Mouse (Mus musculus) left cerebral cortex, adult 18-20 months (tissue): Measurements from ENCODE around the gene Dusp27. TPM values are rescaled to one million over a fixed set of nuclear protein-coding genes. Genes with fewer than 3 reads are reported as not detected.
A peak's percentile ranks its signal among the peaks of the same experiment; 100 is the strongest.

Source experiments
- DNase-seq, 2 experiments: peaks; one replicate each; pipeline ENCODE4 v3.0.0; 2021 to 2022; ENCODE audit warnings: low spot score in 2 of 2, mixed read lengths in 1 of 2
- long read RNA-seq, 2 experiments: library from polyadenylated mRNA; stranded (forward); transcript quantifications; one replicate each; pipeline ENCODE4 v2.0.0; 2021
- total RNA-seq, 2 experiments: library from RNA; stranded (reverse); gene quantifications; 2 replicates each; pipeline ENCODE4 v1.2.3; 2021

Gene Dusp27
- total RNA-seq = under 1 TPM; 0.28 to 0.30 TPM
- long read RNA-seq, experiment 1 = 0 reads
- long read RNA-seq, experiment 2 = 0 reads

DNA sequence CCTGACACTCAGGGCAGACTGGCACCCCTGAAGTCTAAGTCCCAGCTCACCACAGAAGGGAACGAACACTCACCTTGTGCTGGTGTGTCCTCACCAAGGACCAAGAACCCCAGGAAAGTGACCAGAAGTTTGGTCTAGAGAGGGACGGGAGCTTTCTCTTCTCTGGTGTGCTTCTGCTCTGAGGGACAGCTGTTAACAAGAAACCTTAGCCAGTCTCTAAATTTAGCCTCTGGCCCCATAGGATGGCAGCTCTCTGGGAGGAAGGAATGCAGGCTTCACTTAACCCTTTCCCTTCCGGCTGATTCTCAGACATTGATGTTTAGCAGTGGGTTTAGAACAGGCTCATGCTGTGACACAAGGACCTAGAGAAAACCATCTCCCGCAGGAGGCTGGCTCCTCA lies at the start of gene Dusp27:
Gene Dusp27 (minus strand): TSS at position 204 of the 400 bp plus-strand sequence.
- DNase-seq = no peak

DNA sequence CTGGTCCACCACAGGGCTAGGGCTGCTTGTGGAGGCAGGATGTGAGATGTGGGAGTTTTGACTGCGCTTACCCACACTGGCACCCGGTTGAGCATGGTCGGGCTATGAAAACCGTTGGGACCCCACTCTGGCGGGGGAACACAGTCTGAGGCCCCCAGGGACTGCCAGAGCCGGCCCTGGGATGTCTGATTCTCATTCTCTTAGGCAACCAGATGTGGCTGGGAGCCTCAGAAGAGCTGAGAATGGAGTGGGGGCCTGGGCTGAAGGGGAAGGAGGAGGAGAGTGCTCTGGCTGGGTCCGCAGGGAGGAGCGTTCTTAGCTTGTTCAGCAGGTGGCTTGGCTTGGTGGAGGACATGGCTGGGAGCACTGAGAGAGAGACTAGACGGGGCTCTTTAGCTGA lies 45.9 kb upstream of the Dusp27 start:
- no peak for DNase-seq

DNA sequence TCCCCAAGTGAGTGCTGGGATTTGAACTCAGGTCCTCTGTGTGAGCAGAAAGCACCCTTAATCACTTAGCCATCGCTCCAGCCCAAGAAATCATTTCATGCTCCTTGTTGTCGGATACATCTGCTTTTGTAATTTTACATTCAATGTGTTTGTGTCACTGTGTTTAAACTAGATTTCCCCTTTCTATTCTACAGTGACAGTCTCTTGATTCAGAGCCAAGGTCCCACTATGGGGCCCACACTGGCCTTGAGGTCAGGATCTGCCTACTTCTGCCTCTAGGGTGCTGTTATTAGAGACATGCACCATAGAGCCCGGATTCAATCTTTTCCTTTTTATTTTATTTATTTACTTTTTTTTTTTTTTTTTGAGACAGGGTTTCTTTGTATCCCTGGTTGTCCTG lies 45.3 kb upstream of the Dusp27 start:
- no peak for DNase-seq

DNA sequence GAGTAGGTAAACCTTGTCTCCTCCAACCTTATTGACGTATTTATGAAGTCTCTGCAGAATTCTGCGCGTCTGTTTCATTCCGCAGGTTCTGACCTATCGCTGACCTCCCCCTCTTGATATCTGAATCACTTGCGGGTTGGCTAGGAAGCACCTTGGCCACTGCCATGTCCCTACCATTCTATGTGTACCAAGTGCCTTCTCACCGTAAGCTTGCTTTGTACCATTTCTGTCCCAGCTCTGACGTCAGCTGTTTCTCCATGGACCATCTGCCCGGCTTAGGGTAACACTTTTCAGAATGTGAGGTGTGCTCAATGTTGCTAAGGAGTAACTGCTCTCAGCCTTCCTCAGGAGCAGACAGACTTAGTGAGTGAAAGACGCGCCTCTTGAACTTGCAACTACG lies 43.1 kb upstream of the Dusp27 start:
- DNase-seq = no peak

DNA sequence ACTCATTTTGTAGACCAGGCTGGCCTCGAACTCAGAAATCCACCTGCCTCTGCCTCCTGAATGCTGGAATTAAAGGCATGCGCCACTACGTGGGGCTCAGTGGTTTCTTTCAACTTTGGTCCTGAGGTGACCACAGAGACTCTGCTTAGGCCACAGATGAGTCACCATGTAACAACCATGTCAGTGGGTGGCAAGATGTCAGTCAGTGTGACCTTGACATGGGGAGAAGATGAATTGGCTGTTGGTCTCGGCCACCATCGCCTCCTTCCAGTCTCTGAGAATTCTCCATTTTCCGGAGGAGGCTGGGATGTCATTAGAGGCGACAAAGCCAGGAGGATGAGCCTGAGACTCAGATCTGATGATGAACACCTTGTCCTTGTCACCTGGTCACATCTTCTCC lies 42.0 kb upstream of the Dusp27 start:
- no peak for DNase-seq

DNA sequence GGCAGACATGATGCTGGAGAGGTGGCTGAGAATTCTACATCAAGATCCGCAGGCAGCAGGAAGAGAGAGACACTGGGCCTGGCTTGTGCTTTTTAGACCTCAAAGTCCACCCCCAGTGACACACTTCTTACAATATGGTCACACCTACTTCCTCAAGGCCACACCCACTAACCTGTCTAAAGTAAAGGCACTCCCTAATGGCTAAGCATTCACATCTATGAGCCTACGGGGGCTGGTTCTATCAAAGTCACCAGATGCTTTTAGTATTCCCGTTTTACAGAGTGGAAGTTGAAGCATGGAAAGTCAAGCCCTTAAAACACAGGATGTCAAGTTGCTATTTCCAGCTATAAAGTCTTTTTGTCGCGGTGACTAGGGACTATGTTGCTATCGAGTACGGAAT lies 40.3 kb upstream of the Dusp27 start:
- DNase-seq = no peak

DNA sequence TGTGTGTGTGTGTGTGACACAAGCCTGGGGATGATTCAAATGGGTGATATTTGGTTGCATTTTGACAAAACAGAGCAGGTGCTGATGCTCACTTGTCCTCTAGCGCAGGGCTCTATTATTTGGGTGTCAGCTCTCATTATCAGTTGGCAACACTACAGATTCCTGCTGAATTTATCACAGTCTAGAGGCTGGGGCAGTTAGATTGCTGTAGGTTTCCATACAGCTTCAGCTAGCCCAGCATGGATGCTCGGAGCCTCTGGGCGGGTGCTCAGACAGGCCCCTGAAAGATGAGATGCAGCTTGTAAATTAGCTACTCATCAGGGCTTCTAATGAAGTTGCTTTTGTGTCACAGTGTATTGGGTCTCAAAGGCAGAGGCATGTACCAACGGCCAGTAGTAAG lies 39.7 kb upstream of the Dusp27 start:
- DNase-seq = no peak

DNA sequence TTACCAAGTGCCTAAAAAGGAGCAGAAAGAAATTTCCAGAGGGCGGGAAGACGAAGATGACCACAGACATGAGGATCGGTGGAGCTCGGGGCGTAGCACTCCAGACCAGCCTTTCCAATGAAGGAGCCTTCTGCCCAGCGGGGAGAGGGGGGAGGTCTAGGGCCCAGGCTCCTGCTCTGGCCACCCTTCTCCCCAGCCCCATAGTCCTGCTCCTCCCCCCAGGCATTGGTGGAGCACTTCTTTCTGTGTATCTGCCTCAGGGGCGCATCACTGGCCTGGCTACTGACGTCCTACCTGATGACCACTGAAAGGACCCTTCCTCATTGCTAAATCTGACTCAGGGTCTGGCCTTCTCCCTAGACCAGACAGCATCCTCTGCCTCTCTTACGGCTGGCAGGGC lies 37.4 kb upstream of the Dusp27 start:
- DNase-seq = no peak

DNA sequence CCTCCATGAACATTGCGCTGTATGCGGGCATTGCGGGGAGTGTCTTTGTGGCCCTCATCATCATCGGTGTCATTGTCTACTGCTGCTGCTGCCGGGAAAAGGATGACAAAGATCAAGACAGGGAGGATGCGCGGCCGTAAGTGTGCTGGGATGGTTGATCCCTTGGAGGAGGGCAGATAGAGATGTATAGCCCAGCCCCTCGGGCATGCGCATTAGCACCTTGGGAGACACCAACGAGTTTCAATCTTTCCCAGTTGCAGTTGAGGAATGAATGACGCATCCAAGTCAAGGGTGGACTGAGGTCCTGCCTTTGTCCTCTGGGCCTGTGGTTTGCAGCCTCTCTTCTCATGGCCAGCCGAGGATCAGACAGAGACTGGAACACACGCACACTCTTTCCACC lies 36.9 kb upstream of the Dusp27 start:
- DNase-seq = no peak

DNA sequence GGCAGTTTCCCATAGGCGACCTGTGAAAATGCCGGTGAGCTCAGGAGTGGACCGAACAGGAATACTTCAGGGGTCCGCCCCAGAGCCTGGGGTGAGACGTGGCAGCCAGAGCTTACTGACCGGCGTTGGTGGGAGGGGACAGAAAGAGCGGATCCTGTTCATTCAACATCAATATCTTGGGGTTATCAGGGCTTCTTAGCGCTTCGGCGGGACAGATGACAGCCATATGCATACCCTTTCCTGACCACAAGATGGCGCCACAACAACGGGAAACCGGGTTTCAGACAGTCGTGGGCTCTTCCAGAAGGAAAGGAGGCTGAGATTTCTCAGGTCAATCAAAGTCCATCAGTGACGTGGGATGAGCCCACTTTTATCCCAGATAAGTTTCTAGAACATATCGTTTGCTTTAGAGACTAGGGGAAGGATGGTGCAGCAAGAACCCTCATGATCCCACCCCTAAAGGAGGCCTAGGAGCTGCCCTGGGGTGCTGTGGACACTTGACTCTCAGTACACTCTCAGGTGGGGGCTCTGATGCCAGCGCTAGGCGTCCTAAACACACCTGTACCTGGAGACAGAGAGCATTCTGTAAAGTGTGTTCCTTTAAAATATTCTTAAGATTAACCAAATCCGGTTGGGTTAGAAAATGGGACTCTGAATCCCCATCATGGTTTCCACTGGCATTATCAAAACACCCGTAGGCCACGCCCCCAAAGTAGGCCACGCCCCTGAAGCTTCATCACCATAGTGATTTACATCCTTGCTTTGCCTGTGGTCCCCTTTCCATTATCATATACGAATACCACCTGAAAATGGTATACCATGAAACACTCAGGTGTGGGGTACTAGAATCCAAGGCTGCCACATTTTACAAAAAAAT lies 33.1 kb upstream of the Dusp27 start:
- peak; percentile 75 to 85 for DNase-seq

DNA sequence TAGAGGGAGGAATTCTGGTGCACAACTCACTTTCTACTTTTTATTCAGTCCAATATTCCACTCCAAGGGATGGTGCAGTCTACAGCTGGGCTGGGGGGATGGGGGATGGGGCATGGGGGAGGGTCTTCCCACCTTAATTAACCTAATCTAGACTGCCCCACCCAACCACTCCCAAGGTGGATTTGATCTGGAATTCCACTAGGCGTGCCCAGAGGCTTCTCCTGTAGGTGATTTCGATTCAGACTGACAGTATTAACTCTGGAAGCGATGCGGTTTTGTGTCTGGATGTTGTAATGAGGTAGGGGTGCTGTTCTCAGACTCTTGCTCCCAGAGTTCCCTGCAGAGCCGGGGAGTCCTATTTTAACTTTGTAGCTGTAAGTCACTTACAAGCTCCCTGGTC lies 32.4 kb upstream of the Dusp27 start:
- DNase-seq = no peak

DNA sequence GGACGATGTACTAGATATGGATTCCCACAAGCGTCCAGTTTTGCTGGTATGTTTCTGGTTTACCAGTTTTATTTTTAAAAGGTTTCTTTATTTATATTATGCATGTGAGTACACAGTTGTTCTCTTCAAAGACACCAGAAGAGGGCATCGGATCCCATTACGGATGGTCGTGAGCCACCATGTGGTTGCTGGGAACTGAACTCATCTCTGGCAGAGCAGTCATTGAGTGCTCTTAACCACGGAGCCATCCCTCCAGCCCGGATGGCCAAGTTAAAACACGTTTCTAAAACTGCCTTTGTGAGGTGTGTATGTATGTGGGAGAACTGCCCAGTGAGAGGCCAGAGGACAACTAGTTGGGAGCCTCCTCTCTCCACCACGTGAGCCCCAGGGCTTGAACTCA lies 30.9 kb upstream of the Dusp27 start:
- DNase-seq = no peak

DNA sequence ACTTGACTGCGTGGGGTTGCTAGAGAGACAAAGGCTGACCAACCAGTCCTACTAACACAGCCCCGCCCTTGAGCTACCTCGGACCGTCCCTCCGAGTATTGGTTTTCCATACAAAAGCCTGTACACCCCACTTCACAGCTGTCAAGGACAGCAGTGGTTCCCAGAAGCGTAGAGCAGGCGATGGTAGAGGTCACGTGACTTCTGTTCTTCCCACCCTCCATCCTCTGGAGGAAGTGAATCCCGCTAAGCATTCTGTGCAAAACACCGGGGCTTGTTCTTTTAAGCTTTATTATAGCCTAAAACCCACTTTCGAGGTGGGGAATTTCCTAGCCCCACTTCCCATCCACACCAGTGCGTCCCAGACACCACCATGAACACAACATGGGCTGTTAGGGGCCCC lies 30.0 kb upstream of the Dusp27 start:
- no peak for DNase-seq

DNA sequence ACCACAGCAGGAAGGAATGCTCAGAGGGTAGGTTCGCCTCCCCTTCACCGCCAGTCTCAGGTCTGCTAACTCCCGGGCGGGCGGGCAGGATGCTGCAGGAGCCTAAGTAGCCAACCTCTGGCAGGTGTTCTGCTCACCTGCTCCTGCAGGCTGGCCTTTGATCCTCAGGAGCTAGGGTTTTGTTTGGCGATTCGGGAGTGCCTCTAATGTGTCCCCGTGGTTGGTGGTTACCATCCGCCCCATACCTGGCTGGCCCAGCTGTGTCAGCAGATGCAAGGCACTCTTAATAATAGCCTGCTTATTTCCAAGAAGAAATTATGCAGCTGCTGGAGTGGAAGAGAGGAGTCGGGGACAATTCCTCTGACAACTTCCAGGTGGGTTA lies 27.4 kb upstream of the Dusp27 start:
- no peak for DNase-seq

DNA sequence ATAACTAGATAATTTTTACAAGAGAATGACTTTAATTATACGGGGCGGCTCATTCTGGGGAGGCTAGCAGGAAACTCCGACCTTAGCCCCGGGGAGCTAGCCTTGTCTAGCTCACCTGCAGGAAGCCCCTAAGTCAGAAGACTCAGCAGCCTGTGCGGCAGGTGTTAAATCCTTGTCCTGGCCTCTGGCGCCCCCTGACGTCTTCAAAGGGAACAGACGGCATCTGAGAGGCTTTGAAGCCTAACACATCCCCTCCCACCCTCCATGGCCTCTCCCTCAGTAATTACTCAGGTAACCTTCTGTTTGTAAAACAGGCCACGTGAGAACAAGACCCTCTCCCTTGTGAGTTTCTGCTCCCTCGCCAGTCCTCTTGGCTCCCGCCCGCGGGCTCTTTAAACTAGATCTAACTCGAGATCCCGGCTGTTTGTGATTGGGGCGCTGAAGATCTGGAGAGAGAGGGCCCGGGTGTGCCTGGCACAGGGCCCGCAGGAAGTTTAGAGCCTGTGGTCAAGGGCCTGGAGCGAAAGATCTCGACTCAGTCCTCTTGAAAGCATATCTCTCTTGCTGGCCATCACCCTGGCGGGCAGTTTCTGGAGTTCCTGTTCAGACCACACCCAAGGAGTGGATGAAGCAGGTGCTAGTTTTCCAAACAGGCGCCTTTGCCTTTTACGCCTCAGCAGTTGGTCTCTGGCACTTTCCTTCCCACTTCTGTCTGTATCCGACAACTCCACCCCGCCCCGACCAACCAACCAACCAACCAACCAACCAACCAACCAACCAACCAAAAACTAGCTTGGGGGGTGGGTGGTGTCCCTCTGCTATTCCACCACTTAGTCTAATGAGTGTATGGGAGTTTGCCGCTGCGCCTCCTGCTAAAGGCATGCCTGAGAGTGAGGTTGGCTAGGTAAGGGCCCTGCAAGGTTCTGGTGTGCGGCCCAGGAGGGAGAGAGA lies 26.7 kb upstream of the Dusp27 start:
- peak; percentile 74 to 84 for DNase-seq

DNA sequence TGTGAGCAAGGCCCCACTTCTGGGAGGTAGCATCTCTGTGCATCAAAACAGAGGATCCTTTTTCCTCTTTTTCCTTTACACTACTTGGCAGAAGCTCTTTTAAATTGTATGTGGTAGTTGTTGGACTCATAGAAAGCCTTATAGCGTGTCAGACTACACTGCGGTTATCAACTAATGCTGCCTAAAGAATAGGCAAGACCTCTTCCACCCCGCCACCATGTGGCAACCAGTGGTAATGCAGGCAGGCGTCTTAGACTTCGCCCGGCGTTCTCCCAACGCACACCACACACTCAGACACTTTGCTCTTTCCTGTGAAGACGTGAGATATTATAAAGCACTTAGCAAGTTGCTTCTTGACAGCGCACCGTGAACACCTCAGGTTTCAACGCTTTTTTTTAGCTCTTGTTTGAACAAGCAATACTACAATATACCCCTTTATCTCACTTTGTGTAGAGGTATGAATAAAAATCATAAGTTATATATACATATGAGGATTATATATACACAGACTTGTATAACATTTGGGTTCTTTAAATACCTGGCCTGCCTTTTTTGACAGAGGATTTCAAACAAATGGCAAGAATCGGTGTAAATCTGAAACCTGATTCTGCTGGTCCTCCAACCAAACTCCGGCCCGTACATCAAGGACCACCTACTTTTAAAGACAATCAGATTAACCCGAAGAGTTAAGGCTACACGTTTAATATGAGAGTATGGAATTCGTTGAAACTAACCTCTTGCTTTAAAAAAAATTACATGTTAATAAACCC lies 25.8 kb upstream of the Dusp27 start:
- peak; percentile 89 to 94 for DNase-seq

DNA sequence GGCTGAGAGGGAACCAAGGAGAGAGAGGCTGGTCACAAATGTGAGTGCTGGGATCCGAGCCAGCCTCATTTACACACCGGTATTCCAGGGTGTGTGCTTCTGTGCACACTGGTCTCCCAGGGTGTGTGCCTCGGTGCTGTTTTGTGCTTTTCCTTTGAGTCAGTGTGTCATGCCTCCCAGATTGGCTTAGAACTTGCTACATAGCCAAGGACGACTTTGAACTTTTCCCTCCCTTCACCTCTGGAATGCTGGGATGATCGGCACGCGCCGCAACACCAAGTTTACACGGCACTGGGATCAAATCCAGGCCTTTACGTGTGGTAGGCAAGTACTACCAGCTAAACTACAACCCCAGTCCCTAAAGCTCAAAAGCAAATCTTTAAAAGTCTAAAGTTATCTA lies 24.3 kb upstream of the Dusp27 start:
- DNase-seq = no peak

DNA sequence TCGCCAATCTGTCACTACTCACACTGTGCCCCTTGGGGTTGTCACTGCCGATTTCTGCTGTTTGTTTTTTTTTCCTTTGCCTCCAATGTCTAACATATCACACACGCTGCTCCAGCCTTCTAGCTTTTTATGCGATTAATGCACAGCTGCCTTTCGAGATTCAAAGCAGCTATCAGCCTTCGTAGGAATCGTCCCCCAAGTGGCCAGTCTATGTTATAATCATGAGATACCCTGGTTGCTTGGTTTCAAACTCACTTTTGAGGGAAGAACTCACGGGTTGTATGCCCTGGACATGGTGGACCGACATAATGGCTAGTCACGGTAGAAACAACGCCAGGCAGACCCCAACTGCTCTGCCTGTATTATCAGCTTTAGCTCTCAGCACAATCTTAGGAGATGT lies 23.6 kb upstream of the Dusp27 start:
- no peak for DNase-seq

DNA sequence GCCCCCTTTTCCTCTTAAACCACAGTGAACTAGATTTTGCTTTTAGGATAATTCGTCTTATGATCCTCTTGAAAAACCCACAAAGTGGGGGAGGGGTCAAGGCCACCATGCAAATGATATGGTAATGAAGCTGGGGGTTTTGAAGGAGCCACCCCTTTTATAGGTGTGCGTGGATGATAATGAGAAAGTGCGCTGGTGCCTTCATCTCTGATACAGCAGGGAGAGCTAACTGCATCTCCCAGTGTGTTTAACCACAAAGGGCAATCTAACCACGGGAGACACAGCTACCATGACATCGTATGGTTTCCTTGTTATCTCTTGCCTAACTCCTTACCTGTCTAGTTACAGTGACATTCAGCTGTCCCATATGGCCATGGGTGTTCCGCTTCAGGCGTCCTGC lies 22.3 kb upstream of the Dusp27 start:
- DNase-seq = no peak

DNA sequence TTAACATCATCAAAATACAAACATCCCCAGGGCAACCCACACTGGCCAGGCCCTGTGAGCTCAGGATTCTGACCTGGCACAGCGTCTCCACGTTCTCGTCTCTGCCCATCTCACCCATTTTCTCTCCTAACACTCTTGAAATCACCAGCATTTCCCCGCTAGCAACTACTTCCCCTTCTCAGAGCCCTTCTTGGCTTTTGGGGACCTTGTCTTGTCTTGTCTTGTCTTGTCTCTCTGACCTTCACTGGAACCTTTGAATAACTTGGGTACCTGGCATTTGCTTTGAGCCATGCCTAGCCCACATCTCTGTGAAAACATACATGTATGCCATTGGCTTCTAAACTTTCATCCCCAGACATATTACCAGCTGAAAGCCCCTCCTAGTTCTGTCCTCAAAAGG lies 21.7 kb upstream of the Dusp27 start:
- no peak for DNase-seq

DNA sequence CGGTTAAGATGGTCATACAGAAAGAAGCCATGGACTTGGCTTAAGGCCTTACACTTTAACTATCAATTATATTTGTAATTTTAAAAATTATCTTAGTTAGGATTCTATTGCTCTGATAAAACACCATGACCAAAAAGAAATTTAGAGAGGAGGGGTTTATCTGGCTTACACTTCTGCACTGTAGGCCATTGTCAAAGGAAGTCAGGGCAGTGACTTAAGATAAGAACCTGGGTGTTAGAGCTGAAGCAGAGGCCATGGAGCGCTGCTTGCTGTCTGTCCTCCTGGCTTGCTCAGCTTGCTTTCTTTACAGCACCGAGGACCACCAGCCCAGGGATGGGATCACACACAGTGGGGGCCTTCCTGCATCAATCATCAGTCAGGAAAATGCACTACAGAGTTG lies 19.9 kb upstream of the Dusp27 start:
- no peak for DNase-seq
